Mouse (Mus musculus): ENCODE results near the gene Ccdc170.

GRCm38 (mm10) chr10:4597211-4597610, 114.9 kb downstream of the Ccdc170 start:
- no peak for TF ChIP-seq CTCF (IDR thresholded peaks at IDR 0.05; ENCODE audit: insufficient read depth, low read depth, low read length)
- TF ChIP-seq POLR2A (IDR thresholded peaks at IDR 0.05; ENCODE audit: insufficient read depth, low read depth, low read length) = no peak
